In genomic region chr11:79737126-79737697, GRCm38 (mm10) we compare ENCODE assay signal across 11 mouse cellular contexts.
A peak's percentile ranks its signal among the peaks of the same experiment; 100 is the strongest.
DNase-seq lines count a peak whose midpoint lies in the region; TF ChIP-seq lines count a peak whose summit lies in the region.
"Had no signal": no experiment of that assay in that cellular context is flagged by ENCODE, and none has a peak within 500 bp of the region (broad histone marks: within the 10 kb centered on the region; RNA-seq: fewer than 3 reads in every experiment).

No protein-coding gene starts in this region.

- DNase-seq in kidney, adult 2 months = no peak
- no peak for DNase-seq in kidney, postnatal 4 days
- DNase-seq in 3T3-L1 (ENCODE audit: low read depth, low spot score) = peak; percentile 76
- peak; percentile 34 for DNase-seq in brain, adult 2 months (ENCODE audit: low read depth, low spot score)
- peak; percentile 27 for DNase-seq in heart, postnatal 4 days
- no peak for DNase-seq in thymus, postnatal 4 days
- no peak for DNase-seq in frontal cortex, postnatal 36 days (ENCODE audit: low spot score in 2 of 2)
- DNase-seq in left cerebral cortex, postnatal 25 days (ENCODE audit: low spot score in 2 of 2) = no peak
- DNase-seq: liver, embryonic 13.5 days; right cerebral cortex, postnatal 4 days had no signal

- no peak overlapping the region for H3K4me3 ChIP-seq in kidney, adult 2 months (ENCODE audit: insufficient read depth, low read depth, low read length)
- H3K4me3 ChIP-seq: liver, embryonic 13.5 days had no signal

- H3K36me3 ChIP-seq in kidney, adult 2 months (ENCODE audit: control insufficient read depth, insufficient read depth, low read length) = no peaks in the 10 kb centered on the region
- H3K36me3 ChIP-seq: liver, embryonic 13.5 days had no signal

- H3K4me1 ChIP-seq in kidney, adult 2 months (ENCODE audit: control insufficient read depth, insufficient read depth, low read length) = peaks cover 36% of the 10 kb centered on the region

- intact Hi-C loops in left cerebral cortex, postnatal 25 days (cut with DNase I) = no loop called here

- 50% methylated on average over 12 of the region's 12 CpGs for WGBS in kidney, adult 2 months

- H3K27ac ChIP-seq in kidney, adult 2 months (ENCODE audit: insufficient read depth, low read depth, low read length) = peak overlapping the region; percentile 80
- H3K27ac ChIP-seq: liver, embryonic 13.5 days had no signal

- TF ChIP-seq CTCF in kidney, adult 2 months (conservative IDR thresholded peaks at IDR 0.05; ENCODE audit: insufficient read depth, insufficient read length, low read depth, low read length) = no peak

- H3K27me3 ChIP-seq in kidney, adult 2 months (replicated peaks; ENCODE audit: control insufficient read depth, insufficient read depth, low read length) = no peaks in the 10 kb centered on the region
- H3K27me3 ChIP-seq: liver, embryonic 13.5 days; Patski had no signal

- TF ChIP-seq POLR2A in kidney, adult 2 months (IDR thresholded peaks at IDR 0.05; ENCODE audit: low read depth, low read length) = no peak

Comparison
In these comparisons a context has a peak if more than half of its experiments do, and no peak if none do; other contexts are left out.
1. DNase-seq: peak in 3T3-L1 (single experiment), brain, adult 2 months (single experiment) and heart, postnatal 4 days (single experiment); none in kidney, adult 2 months (single experiment), kidney, postnatal 4 days (0 of 2), thymus, postnatal 4 days (single experiment), frontal cortex, postnatal 36 days (0 of 2) and left cerebral cortex, postnatal 25 days (0 of 2).